Mouse (Mus musculus) ES-E14 (cell line): ENCODE data around the gene Rreb1. TPM values are rescaled to one million over a fixed set of nuclear protein-coding genes. Genes with fewer than 3 reads are reported as not detected.

ENCODE experiments used
- DNase-seq: peaks from one replicate; pipeline ENCODE4 v3.0.0-alpha.2; 2013; ENCODE audit warnings: low read depth, low spot score
- H3K27ac ChIP-seq: 2 replicates; pipeline ENCODE4 v1.5.1; 2012; ENCODE audit warnings: low read depth, mild to moderate bottlenecking, low read length, moderate library complexity, mixed read lengths; ENCODE audit not compliant: poor library complexity, insufficient read depth, severe bottlenecking
- H3K36me3 ChIP-seq: 2 replicates; pipeline ENCODE4 v1.6.1; 2012; ENCODE audit warnings: mild to moderate bottlenecking, low read length, moderate library complexity, mixed read lengths; ENCODE audit not compliant: control insufficient read depth, poor library complexity, insufficient read depth, severe bottlenecking
- H3K4me1 ChIP-seq, 2 experiments: fragments of 150-350 bp in 1 of 2; sonication (generic) in 1 of 2; 2 replicates each; pipeline ENCODE4 v1.6.1; 2012; ENCODE audit warnings: low read length in 2 of 2, mild to moderate bottlenecking in 1 of 2, mixed read lengths in 1 of 2; ENCODE audit not compliant: control insufficient read depth in 2 of 2, insufficient read depth in 2 of 2, poor library complexity in 1 of 2
- H3K4me3 ChIP-seq, 2 experiments: fragments of 150-350 bp in 1 of 2; sonication (generic) in 1 of 2; 2 replicates each; pipeline ENCODE4 v1.5.1; 2012; ENCODE audit warnings: low read length in 2 of 2, low read depth in 1 of 2, mild to moderate bottlenecking in 1 of 2, mixed read lengths in 1 of 2; ENCODE audit not compliant: insufficient read depth in 1 of 2, poor library complexity in 1 of 2, severe bottlenecking in 1 of 2
- H3K9ac ChIP-seq: 2 replicates; pipeline ENCODE4 v1.6.1; 2012; ENCODE audit warnings: low read depth, mild to moderate bottlenecking, low read length, mixed read lengths; ENCODE audit not compliant: poor library complexity, insufficient read depth, severe bottlenecking
- H3K9me3 ChIP-seq: fragments of 150-350 bp; sonication (generic); 2 replicates; pipeline ENCODE4 v1.6.1; 2012; ENCODE audit warnings: low read depth, mild to moderate bottlenecking, low read length; ENCODE audit not compliant: control insufficient read depth, insufficient read depth
- CHD2 ChIP-seq: IDR thresholded peaks from 2 replicates; pipeline ENCODE4 v1.6.1; 2014; ENCODE audit warnings: mild to moderate bottlenecking, low read depth, low read length, inconsistent platforms
- HCFC1 ChIP-seq: IDR thresholded peaks from 2 replicates; pipeline ENCODE4 v1.6.1; 2012; ENCODE audit warnings: low read length, inconsistent platforms, borderline replicate concordance; ENCODE audit not compliant: insufficient read depth
- MAFK ChIP-seq: IDR thresholded peaks from 2 replicates; pipeline ENCODE4 v1.6.1; 2014; ENCODE audit warnings: mild to moderate bottlenecking, low read depth, low read length, inconsistent platforms; ENCODE audit not compliant: insufficient read depth
- ZC3H11A ChIP-seq: IDR thresholded peaks from 2 replicates; pipeline ENCODE4 v1.6.1; 2012; ENCODE audit warnings: low read depth, mild to moderate bottlenecking, inconsistent platforms, low read length, borderline replicate concordance
- ZNF384 ChIP-seq: IDR thresholded peaks from 2 replicates; pipeline ENCODE4 v1.6.1; 2012; ENCODE audit warnings: low read depth, low read length, inconsistent platforms
- in situ Hi-C, 2 experiments: fragments of 600-800 bp; cut with MboI; formaldehyde crosslinking; loops; one replicate each; pipeline ENCODE4 v1.15.1; 2025; ENCODE audit warnings: low sequenced_read_pairs in 2 of 2, inconsistent platforms in 1 of 2; ENCODE audit not compliant: unreplicated experiment in 2 of 2
- total RNA-seq: library from RNA; depleted of rRNA; stranded (reverse); fragments of 300-350 nt; gene quantifications from 2 replicates; pipeline ENCODE4 v1.2.3, GENCODE M21; 2012

The Rreb1 gene
- total RNA-seq, 1 experiment = 14.7 TPM

GRCm38 (mm10) chr13:37974731-37975130 is 196.5 kb downstream of the Rreb1 start:
- Histone ChIP-seq H3K9ac (no peak overlapping the region), H3K4me1 (peaks cover 0 to 2% of the 10 kb centered on the region in 2 experiments; a peak in 1 of 4 replicates), H3K27ac (no peak overlapping the region), H3K9me3 (no peaks in the 10 kb centered on the region), H3K36me3 (peaks cover 15% of the 10 kb centered on the region), H3K4me3 (no peak overlapping the region)
- in situ Hi-C loops = no loop called here
- TF ChIP-seq ZNF384 (no peak), HCFC1 (no peak), ZC3H11A (no peak), MAFK (no peak), CHD2 (no peak)
- DNase-seq = no peak

DNA sequence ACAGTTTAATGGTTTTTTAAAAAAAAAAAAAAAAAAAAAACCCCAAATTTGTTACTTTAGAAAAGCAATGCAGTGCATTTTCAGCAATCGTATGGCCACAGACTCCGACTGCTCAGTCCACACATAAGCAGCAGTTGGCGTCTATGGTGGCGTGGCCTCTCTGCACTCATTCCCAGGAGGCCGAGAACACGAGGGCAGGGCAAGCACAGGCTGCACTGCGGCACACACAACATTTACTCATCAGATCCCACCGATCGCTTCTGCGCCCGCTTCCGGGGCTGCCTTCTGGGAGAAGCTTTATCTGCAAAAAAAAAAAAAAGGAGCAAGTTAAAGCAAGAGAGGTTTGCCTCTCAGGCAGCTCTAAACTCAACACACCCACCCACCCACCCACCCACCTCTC is 201.3 kb downstream of the Rreb1 start:
- in situ Hi-C loops = no loop called here
- DNase-seq = no peak
- H3K36me3 ChIP-seq = peaks cover 35% of the 10 kb centered on the region

GRCm38 (mm10) chr13:37980346-37980745 is 202.1 kb downstream of the Rreb1 start:
- no peak for DNase-seq
- Histone ChIP-seq H3K9ac (no peak overlapping the region), H3K4me1 (peaks cover 0 to 2% of the 10 kb centered on the region in 2 experiments; a peak in 1 of 4 replicates), H3K27ac (no peak overlapping the region), H3K36me3 (peaks cover 38% of the 10 kb centered on the region), H3K9me3 (no peaks in the 10 kb centered on the region), H3K4me3 (no peak overlapping the region)
- in situ Hi-C loops = no loop called here
- TF ChIP-seq HCFC1 (no peak), ZC3H11A (no peak), MAFK (no peak), CHD2 (no peak), ZNF384 (no peak)

More for the DNA sequence above, 201.3 kb downstream of the Rreb1 start:
- Histone ChIP-seq H3K4me1 (peaks cover 0 to 2% of the 10 kb centered on the region in 2 experiments; a peak in 1 of 4 replicates), H3K4me3 (no peak overlapping the region), H3K27ac (no peak overlapping the region), H3K9me3 (no peaks in the 10 kb centered on the region), H3K9ac (no peak overlapping the region; the same call in 1 of the 2 replicates)
- TF ChIP-seq ZNF384 (no peak), HCFC1 (no peak)

- Histone ChIP-seq H3K9me3 (no peaks in the 10 kb centered on the region), H3K4me1 (peaks cover 0 to 2% of the 10 kb centered on the region in 2 experiments; a peak in 1 of 4 replicates), H3K4me3 (no peak overlapping the region), H3K36me3 (peaks cover 42% of the 10 kb centered on the region), H3K27ac (no peak overlapping the region), H3K9ac (no peak overlapping the region)
- in situ Hi-C loops = no loop called here
- DNase-seq = no peak
- no peak for TF ChIP-seq MAFK
- no peak for TF ChIP-seq HCFC1
- TF ChIP-seq CHD2 = no peak
- no peak for TF ChIP-seq ZC3H11A
- TF ChIP-seq ZNF384 = no peak
Measured at GRCm38 (mm10) chr13:37981063-37981462, 202.9 kb downstream of the Rreb1 start.

DNA sequence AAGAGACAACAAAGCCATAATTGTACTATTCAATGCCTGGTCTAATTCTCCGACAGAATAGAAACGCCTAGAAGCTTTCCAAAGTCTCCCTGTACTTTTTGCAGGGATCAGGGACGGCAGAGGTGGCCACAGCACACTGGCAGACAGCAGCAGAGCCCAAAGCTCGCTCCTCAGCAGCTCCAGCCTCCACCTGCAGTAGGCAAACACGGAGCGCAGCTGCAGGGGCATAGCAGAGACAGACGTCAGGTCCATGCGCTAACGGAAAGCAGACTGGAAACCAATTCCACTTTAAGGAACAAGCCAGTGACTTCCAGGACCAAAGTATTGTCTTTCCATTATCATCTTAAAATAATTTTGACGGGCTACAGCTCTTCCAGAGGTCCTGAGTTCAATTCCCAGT is 208.0 kb downstream of the Rreb1 start:
- Histone ChIP-seq H3K9me3 (no peaks in the 10 kb centered on the region), H3K4me1 (no peaks in the 10 kb centered on the region), H3K36me3 (peaks cover 56% of the 10 kb centered on the region), H3K27ac (no peak overlapping the region), H3K9ac (no peak overlapping the region), H3K4me3 (no peak overlapping the region)
- DNase-seq = no peak
- TF ChIP-seq CHD2 (no peak), MAFK (no peak), ZNF384 (no peak), HCFC1 (no peak), ZC3H11A (no peak)
- in situ Hi-C loops = no loop called here
